Mouse (Mus musculus) T-helper 2 cell (primary cell): ENCODE measurements around the gene Ano5.

Experiments used
- in situ Hi-C: fragments of 300-600 bp; cut with MboI, MseI; formaldehyde crosslinking; loops from one replicate; pipeline ENCODE4 v1.15.1; 2025; ENCODE audit warnings: high pct_unique_total_duplicates

The Ano5 gene

GRCm38 (mm10) chr7:51628349-51628748 lies 117.5 kb downstream of the Ano5 start:
- in situ Hi-C loops = loop anchor here (25.0 kb wide), 1 partner anchor 209 kb away; no protein-coding TSS in a partner anchor

DNA sequence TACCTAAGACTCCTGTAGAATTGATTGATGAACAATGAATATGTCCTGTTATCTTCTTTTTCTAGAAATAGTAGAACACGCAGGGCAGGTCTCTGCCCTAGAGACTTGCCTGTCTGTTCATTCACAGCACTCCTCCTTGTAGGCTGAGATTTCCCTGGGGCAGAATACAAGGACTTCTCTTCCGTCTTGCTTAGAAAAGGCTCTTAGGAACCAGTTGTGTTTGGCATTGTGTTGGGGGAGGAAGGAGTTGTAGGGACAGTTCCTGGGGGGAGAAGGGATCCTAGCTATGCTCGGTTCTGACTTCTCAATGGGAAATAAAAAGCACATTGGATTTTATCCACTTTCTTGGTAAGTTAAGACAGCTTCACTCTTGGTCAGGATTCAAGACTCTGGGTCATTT lies 118.4 kb downstream of the Ano5 start:
- in situ Hi-C loops = loop anchor here (25.0 kb wide), 1 partner anchor 208 kb away; no protein-coding TSS in a partner anchor

DNA sequence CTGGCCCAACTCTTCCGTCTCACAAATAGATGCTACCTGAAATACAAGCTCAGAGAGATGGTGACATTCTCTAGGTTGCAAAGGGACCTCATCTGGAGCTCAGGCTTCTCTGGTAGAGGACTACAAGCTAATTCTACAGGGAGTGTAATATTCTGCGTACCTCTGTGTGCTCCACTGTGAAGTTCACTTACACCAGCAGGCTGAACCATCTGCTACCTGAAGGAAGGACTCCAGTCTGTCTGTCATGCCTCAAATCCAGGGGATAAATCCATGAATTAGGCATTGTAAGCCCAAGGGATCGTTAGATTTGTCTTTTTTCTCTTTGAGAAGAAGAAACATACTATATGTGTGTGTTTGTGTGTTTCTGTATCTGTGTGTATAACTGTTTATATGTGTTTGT lies 120.3 kb downstream of the Ano5 start:
- in situ Hi-C loops = loop anchor here (25.0 kb wide), 1 partner anchor 206 kb away; no protein-coding TSS in a partner anchor

DNA sequence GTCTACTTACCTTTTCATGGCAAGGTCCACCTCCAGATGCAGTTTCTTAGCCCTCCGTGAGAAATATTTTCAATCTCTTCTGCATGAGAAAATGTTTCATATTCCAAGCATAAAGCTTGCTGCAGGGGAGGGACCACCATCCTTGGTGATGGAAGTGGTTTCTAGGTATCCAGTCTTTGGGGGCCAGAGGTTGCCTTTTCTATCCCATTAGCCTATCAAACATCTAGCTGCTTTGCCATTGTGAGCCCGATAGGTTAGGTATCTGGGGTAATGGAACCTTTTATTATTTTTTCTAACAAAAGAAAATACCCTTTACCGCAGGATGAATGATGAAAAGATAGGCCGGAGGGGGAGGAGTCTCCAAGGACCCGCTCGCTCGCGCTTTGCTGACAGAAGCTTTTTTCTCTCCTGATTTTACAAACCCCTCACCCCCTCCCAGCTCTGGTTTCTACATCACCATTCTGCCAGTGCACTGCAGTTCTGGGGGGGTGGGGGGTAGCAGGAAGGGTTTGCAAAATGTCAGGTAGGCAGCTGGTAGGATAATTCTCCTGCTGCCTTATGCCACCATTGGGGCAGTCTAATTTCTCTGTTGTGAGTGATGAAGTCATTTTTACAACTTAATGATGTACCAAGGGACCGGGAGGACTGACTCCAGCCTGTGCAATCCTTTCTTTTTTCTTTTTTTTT lies 121.9 kb downstream of the Ano5 start:
- in situ Hi-C loops = loop anchor here (25.0 kb wide), 1 partner anchor 205 kb away; no protein-coding TSS in a partner anchor

DNA sequence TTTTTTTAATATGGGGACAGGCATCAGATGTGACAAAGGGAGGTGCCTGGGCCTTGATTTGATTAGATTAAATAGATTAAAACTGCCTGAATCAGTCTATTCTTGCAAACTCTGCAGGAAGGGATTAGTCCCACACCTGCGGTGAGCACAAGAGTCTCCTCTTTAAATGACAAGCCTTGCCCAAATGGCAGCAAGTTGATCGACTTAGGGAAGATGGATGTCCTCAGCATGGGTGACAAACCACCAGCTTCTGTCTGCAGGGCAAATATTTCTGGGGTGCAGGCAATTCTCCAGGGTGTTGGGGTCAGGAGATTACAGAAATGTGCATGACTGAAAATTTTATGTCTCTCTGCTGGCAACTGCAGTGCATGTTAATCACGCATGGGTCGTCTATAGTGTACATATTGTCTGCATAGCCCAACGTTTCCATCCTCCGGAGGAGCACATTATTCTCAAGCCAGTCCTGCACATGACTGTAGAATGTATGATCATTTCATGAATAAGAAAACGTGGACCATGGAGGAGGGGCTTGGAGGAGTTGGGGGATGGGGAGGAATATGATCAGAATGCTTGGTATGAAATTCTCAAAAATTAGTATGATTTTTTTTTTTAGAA lies 122.5 kb downstream of the Ano5 start:
- in situ Hi-C loops = loop anchor here (25.0 kb wide), 1 partner anchor 204 kb away; no protein-coding TSS in a partner anchor
